Mouse (Mus musculus) lung, embryonic 14.5 days (tissue): ENCODE measurements around the gene Arrb2. TPM values are rescaled to one million over a fixed set of nuclear protein-coding genes. Genes with fewer than 3 reads are reported as not detected.
A peak's percentile ranks its signal among the peaks of the same experiment; 100 is the strongest.

ENCODE experiments used
- ATAC-seq: fragments of 200-750 bp; cut with Nextera tagmentation; 2 replicates; pipeline ENCODE4 v1.8.0; 2017; ENCODE audit warnings: mild to moderate bottlenecking, moderate TSS enrichment, moderate library complexity; ENCODE audit not compliant: insufficient read depth
- DNase-seq: peaks from one replicate; pipeline ENCODE4 v3.0.0-alpha.2; 2015
- H3K27ac ChIP-seq: fragments of 300-500 bp; sonication (generic); 2 replicates; pipeline ENCODE4 v1.5.1; 2014; ENCODE audit warnings: low read depth, mild to moderate bottlenecking, moderate library complexity
- H3K27me3 ChIP-seq: fragments of 300-500 bp; sonication (generic); 2 replicates; pipeline ENCODE4 v1.6.1; 2014; ENCODE audit warnings: low read length, control low read depth; ENCODE audit not compliant: insufficient read depth
- H3K36me3 ChIP-seq: fragments of 300-500 bp; sonication (generic); 2 replicates; pipeline ENCODE4 v1.6.1; 2014; ENCODE audit warnings: control low read depth; ENCODE audit not compliant: insufficient read depth
- H3K4me1 ChIP-seq: fragments of 300-500 bp; sonication (generic); 2 replicates; pipeline ENCODE4 v1.6.1; 2014; ENCODE audit warnings: antibody characterized with exemption, control low read depth; ENCODE audit not compliant: insufficient read depth
- H3K4me2 ChIP-seq: fragments of 300-500 bp; sonication (generic); 2 replicates; pipeline ENCODE4 v1.6.1; 2014; ENCODE audit warnings: mild to moderate bottlenecking
- H3K4me3 ChIP-seq: fragments of 300-500 bp; sonication (generic); 2 replicates; pipeline ENCODE4 v1.5.1; 2014; ENCODE audit warnings: low read depth, low read length
- H3K9ac ChIP-seq: fragments of 300-500 bp; sonication (generic); 2 replicates; pipeline ENCODE4 v1.6.1; 2014
- H3K9me3 ChIP-seq: fragments of 300-500 bp; sonication (generic); 2 replicates; pipeline ENCODE4 v1.6.1; 2016; ENCODE audit warnings: low read depth, low read length, control low read depth
- CTCF ChIP-seq: IDR thresholded peaks from 2 replicates; pipeline ENCODE4 v1.5.1; 2016; ENCODE audit warnings: antibody characterized with exemption, low read depth
- WGBS: fragments of 180-500 bp; shearing (Covaris S2); extraction: QIAGEN DNeasy Blood & Tissue Kit; methylation state at CpG from one replicate; pipeline ENCODE4 v1.1.7; 2014; 5-methylcytosine and 5-hydroxymethylcytosine counted together
- polyA plus RNA-seq: library from polyadenylated mRNA; unstranded; fragments of >200 nt; fragmentation: Nextera tagmentation; extraction: Ambion mirVana; gene quantifications from 2 replicates; pipeline ENCODE4 v1.2.1, GENCODE M21; 2014

Gene Arrb2
- polyA plus RNA-seq, 1 experiment from 2014 or later: 17.6 TPM

- H3K4me2 ChIP-seq: peak within 1 kb of the TSS; percentile 98
- H3K27me3 ChIP-seq: peaks cover 12% of the 10 kb centered on the region
- no peak within 1 kb of the TSS for H3K27ac ChIP-seq
- peak within 1 kb of the TSS; percentile 64 for H3K9ac ChIP-seq
- ATAC-seq (peak; percentile 29; the same call in 1 of the 2 replicates), DNase-seq (peak; percentile 29)
- H3K4me1 ChIP-seq: peaks cover 7% of the 10 kb centered on the region; the same call in 1 of the 2 replicates
- TF ChIP-seq CTCF: no peak
- H3K9me3 ChIP-seq: no peaks in the 10 kb centered on the region
- 13% methylated on average over 32 of the region's 32 CpGs for WGBS
- peak within 1 kb of the TSS; percentile 63 for H3K4me3 ChIP-seq
- H3K36me3 ChIP-seq: no peaks in the 10 kb centered on the region
These were observed 26.5 kb downstream of the Arrb2 start, which contains the start of gene Zmynd15 for GRCm38 (mm10) chr11:70458688-70459600. TSS of gene Zmynd15 (plus strand) at chr11:70459433.

GRCm38 (mm10) chr11:70459601-70460101 lies 27.2 kb downstream of the Arrb2 start, which contains the start of gene Cxcl16:
TSS of gene Cxcl16 (minus strand) at chr11:70459984.
- ATAC-seq: peak; percentile 64; the same call in 1 of the 2 replicates
- no peaks in the 10 kb centered on the region for H3K9me3 ChIP-seq
- no peak within 1 kb of the TSS for H3K27ac ChIP-seq
- 4% methylated on average over 30 of the region's 30 CpGs for WGBS
- peaks cover 8% of the 10 kb centered on the region; the same call in 1 of the 2 replicates for H3K4me1 ChIP-seq
- H3K27me3 ChIP-seq: peaks cover 19% of the 10 kb centered on the region
- peak within 1 kb of the TSS; percentile 98 for H3K4me2 ChIP-seq
- no peak for TF ChIP-seq CTCF
- peak; percentile 69 for DNase-seq
- H3K36me3 ChIP-seq: no peaks in the 10 kb centered on the region
- H3K9ac ChIP-seq: peak within 1 kb of the TSS; percentile 64
- peak within 1 kb of the TSS; percentile 63 for H3K4me3 ChIP-seq

- TF ChIP-seq CTCF: no peak
- Histone ChIP-seq H3K4me3 (no peak overlapping the region), H3K27me3 (peaks cover 13% of the 10 kb centered on the region), H3K4me1 (0 out of 2 replicates have a peak, but pooled peaks cover 8% of the 10 kb centered on the region), H3K4me2 (no peak overlapping the region), H3K9me3 (no peaks in the 10 kb centered on the region), H3K27ac (no peak overlapping the region), H3K36me3 (no peaks in the 10 kb centered on the region), H3K9ac (no peak overlapping the region)
- no peak for ATAC-seq
- 74% methylated on average over 5 of the region's 5 CpGs for WGBS
- no peak for DNase-seq
These were observed 31.5 kb downstream of the Arrb2 start for GRCm38 (mm10) chr11:70463970-70464369.

GRCm38 (mm10) chr11:70465211-70465610 lies 32.8 kb downstream of the Arrb2 start:
- TF ChIP-seq CTCF: no peak
- peak; percentile 40; the same call in 1 of the 2 replicates for ATAC-seq

GRCm38 (mm10) chr11:70465824-70466223 lies 33.4 kb downstream of the Arrb2 start:
- H3K36me3 ChIP-seq: no peaks in the 10 kb centered on the region
- H3K27me3 ChIP-seq: peaks cover 9% of the 10 kb centered on the region; the same call in 1 of the 2 replicates
- ATAC-seq (peak; percentile 56), DNase-seq (peak; percentile 84)
- WGBS: 3% methylated on average over 23 of the region's 23 CpGs
- 0 out of 2 replicates have a peak, but pooled peaks cover 6% of the 10 kb centered on the region for H3K4me1 ChIP-seq
- TF ChIP-seq CTCF: no peak
- peak overlapping the region; percentile 31; the same call in 1 of the 2 replicates for H3K9ac ChIP-seq
- no peak overlapping the region for H3K27ac ChIP-seq
- peak overlapping the region; percentile 26 for H3K4me3 ChIP-seq
- peak overlapping the region; percentile 57 for H3K4me2 ChIP-seq
- H3K9me3 ChIP-seq: no peaks in the 10 kb centered on the region

More at GRCm38 (mm10) chr11:70465211-70465610, 32.8 kb downstream of the Arrb2 start:
- H3K4me3 ChIP-seq: peak overlapping the region; percentile 26; the same call in 1 of the 2 replicates
- H3K27me3 ChIP-seq: peaks cover 12% of the 10 kb centered on the region; the same call in 1 of the 2 replicates
- H3K4me2 ChIP-seq: peak overlapping the region; percentile 57
- no peaks in the 10 kb centered on the region for H3K36me3 ChIP-seq
- 0 out of 2 replicates have a peak, but pooled peaks cover 6% of the 10 kb centered on the region for H3K4me1 ChIP-seq
- H3K9ac ChIP-seq: peak overlapping the region; percentile 2
- peak; percentile 33 for DNase-seq
- no peaks in the 10 kb centered on the region for H3K9me3 ChIP-seq
- WGBS: 27% methylated on average over 16 of the region's 16 CpGs
- no peak overlapping the region for H3K27ac ChIP-seq

DNA sequence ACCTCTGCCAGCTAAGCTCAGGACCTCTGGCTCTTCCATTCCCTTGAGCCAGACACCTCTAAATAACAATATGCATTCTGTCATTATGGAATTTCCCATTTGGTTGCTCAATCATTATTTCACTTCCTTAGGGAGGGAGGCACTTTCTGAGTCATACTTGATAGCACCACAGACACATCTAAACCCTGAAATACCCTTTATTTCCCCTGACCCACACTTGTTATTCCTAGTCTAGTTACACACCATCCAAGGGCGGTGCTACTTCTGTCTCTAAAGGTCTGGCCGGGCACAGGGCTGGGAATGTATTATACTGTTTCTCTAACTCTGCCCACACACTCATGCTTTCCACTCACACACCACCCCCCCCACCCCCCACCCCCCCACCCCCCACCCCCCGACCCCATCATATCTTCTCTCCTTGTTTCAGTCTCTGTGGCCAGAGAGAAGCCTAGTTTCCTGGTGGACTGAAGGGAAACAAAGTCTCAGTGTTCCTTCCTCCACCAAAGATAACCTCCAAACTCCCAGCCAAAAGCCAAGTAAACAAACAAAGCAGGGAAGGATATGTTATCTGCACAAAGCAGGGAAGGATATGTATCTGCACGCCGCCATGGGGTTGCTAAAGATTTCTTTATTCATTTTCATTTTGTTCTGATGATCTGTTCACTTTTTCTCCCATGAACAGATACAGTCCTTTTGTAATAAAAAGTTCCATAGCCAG lies 35.6 kb downstream of the Arrb2 start:
- 62% methylated on average over 5 of the region's 5 CpGs for WGBS
- Histone ChIP-seq H3K4me1 (0 out of 2 replicates have a peak, but pooled peaks cover 6% of the 10 kb centered on the region), H3K27ac (peak overlapping the region; percentile 54), H3K27me3 (peaks cover 9% of the 10 kb centered on the region; the same call in 1 of the 2 replicates), H3K9ac (no peak overlapping the region), H3K36me3 (no peaks in the 10 kb centered on the region), H3K4me2 (no peak overlapping the region), H3K4me3 (no peak overlapping the region), H3K9me3 (no peaks in the 10 kb centered on the region)
- ATAC-seq: no peak
- TF ChIP-seq CTCF: no peak
- no peak for DNase-seq
